In genomic region chr8:122550995-122551264, GRCm38 (mm10) we compare ENCODE assay signal across 7 mouse cellular contexts. TPM values are rescaled to one million over a fixed set of nuclear protein-coding genes. Genes with fewer than 3 reads are reported as not detected.
DNase-seq lines count a peak whose midpoint lies in the region; ATAC-seq and TF ChIP-seq lines count a peak whose summit lies in the region.

No protein-coding gene starts in this region.

- ATAC-seq in lung, postnatal 0 days = peak; percentile 25; the same call in 1 of the 2 replicates
- no peak for ATAC-seq in forebrain, embryonic 12.5 days (ENCODE audit: low FRiP score)
- ATAC-seq in limb, embryonic 13.5 days (ENCODE audit: low FRiP score, low read depth) = peak; percentile 52

- peak overlapping the region; percentile 83 for H3K4me3 ChIP-seq in lung, postnatal 0 days (ENCODE audit: low read depth, low read length)
- H3K4me3 ChIP-seq in forebrain, embryonic 12.5 days (replicated peaks) = peak overlapping the region; percentile 46
- H3K4me3 ChIP-seq in limb, embryonic 13.5 days = peak overlapping the region; percentile 78
- peak overlapping the region; percentile 93 for H3K4me3 ChIP-seq in small intestine, adult 2 months (ENCODE audit: low read depth, low read length)

- TF ChIP-seq CTCF in lung, postnatal 0 days (IDR thresholded peaks at IDR 0.05) = no peak
- no peak for TF ChIP-seq CTCF in small intestine, adult 2 months (IDR thresholded peaks at IDR 0.05; ENCODE audit: extremely low read depth, insufficient read length, insufficient replicate concordance, low read depth, low read length)

- no peaks in the 10 kb centered on the region for H3K27me3 ChIP-seq in lung, postnatal 0 days (replicated peaks; ENCODE audit: insufficient read depth, low read length)
- peaks cover 41% of the 10 kb centered on the region for H3K27me3 ChIP-seq in forebrain, embryonic 12.5 days
- no peaks in the 10 kb centered on the region for H3K27me3 ChIP-seq in limb, embryonic 13.5 days
- no peaks in the 10 kb centered on the region for H3K27me3 ChIP-seq in small intestine, adult 2 months (ENCODE audit: control insufficient read depth, insufficient read depth, low read length)

- no peaks in the 10 kb centered on the region for H3K9me3 ChIP-seq in lung, postnatal 0 days (ENCODE audit: low read length)
- no peaks in the 10 kb centered on the region for H3K9me3 ChIP-seq in forebrain, embryonic 12.5 days
- no peaks in the 10 kb centered on the region for H3K9me3 ChIP-seq in limb, embryonic 13.5 days

- peaks cover 25% of the 10 kb centered on the region for H3K4me1 ChIP-seq in lung, postnatal 0 days (ENCODE audit: insufficient read depth, low read depth, low read length)
- peaks cover 14% of the 10 kb centered on the region for H3K4me1 ChIP-seq in forebrain, embryonic 12.5 days
- H3K4me1 ChIP-seq in limb, embryonic 13.5 days = peaks cover 50% of the 10 kb centered on the region
- peaks cover 10% of the 10 kb centered on the region for H3K4me1 ChIP-seq in small intestine, adult 2 months (ENCODE audit: control insufficient read depth, insufficient read depth, insufficient read length, low read length)

- TF ChIP-seq EP300 in lung, postnatal 0 days (IDR thresholded peaks at IDR 0.05) = no peak

- peak overlapping the region; percentile 84 for H3K4me2 ChIP-seq in lung, postnatal 0 days (replicated peaks; ENCODE audit: low read depth, low read length)
- H3K4me2 ChIP-seq in forebrain, embryonic 12.5 days = peak overlapping the region; percentile 65
- H3K4me2 ChIP-seq in limb, embryonic 13.5 days (replicated peaks) = peak overlapping the region; percentile 84

- 0% methylated on average over 3 of the region's 43 CpGs for WGBS in lung, postnatal 0 days
- WGBS in forebrain, embryonic 12.5 days = under 1% methylated on average over 30 of the region's 43 CpGs
- 0% methylated on average over 43 of the region's 43 CpGs for WGBS in limb, embryonic 13.5 days
- WGBS in small intestine, adult 2 months = under 1% methylated on average over 43 of the region's 43 CpGs

- H3K27ac ChIP-seq in lung, postnatal 0 days (ENCODE audit: low read length) = peak overlapping the region; percentile 93
- H3K27ac ChIP-seq in forebrain, embryonic 12.5 days = 0 out of 2 replicates have a peak overlapping the region, but pooled peaks have one; percentile 13
- H3K27ac ChIP-seq in limb, embryonic 13.5 days = peak overlapping the region; percentile 81; the same call in 1 of the 2 replicates
- peak overlapping the region; percentile 38; the same call in 1 of the 2 replicates for H3K27ac ChIP-seq in small intestine, adult 2 months (ENCODE audit: insufficient read depth, low read depth, low read length)

- H3K36me3 ChIP-seq in lung, postnatal 0 days (ENCODE audit: insufficient read depth, low read length) = no peaks in the 10 kb centered on the region
- H3K36me3 ChIP-seq in forebrain, embryonic 12.5 days (replicated peaks) = no peaks in the 10 kb centered on the region
- no peaks in the 10 kb centered on the region for H3K36me3 ChIP-seq in limb, embryonic 13.5 days
- H3K36me3 ChIP-seq in small intestine, adult 2 months (ENCODE audit: control insufficient read depth, insufficient read depth, low read length) = no peaks in the 10 kb centered on the region

- H3K9ac ChIP-seq in lung, postnatal 0 days (replicated peaks; ENCODE audit: low read depth) = peak overlapping the region; percentile 84
- H3K9ac ChIP-seq in forebrain, embryonic 12.5 days = peak overlapping the region; percentile 48
- peak overlapping the region; percentile 91 for H3K9ac ChIP-seq in limb, embryonic 13.5 days

- no peak for TF ChIP-seq POLR2A in small intestine, adult 2 months (IDR thresholded peaks at IDR 0.05; ENCODE audit: low read depth, low read length)

- no peak for DNase-seq in lung, postnatal 0 days (ENCODE audit: low spot score)
- DNase-seq in lung, postnatal 14 days = no peak
- no peak for DNase-seq in adipocyte (ENCODE audit: low spot score)
- no peak for DNase-seq in B cell, adult 2 months

RNA-seq across cellular contexts. Expression of gene Piezo1, which starts 0.2 kb away (rescaled TPM):
- 27.3 and 31.3 TPM in 2 replicates for polyA plus RNA-seq in lung, postnatal 0 days (2015; fragmentation: Nextera tagmentation; extraction: Ambion mirVana)
- polyA plus RNA-seq in forebrain, embryonic 12.5 days (2016; fragmentation: Nextera tagmentation; extraction: Ambion mirVana) = 4.7 and 4.9 TPM in 2 replicates
- 14.0 and 14.7 TPM in 2 replicates for polyA plus RNA-seq in limb, embryonic 13.5 days (2015; fragmentation: Nextera tagmentation; extraction: Ambion mirVana)
- 29.5 and 36.4 TPM in 2 replicates for polyA plus RNA-seq in small intestine, adult 2 months (2012; rRNA removed)

RNA-seq across cellular contexts. Expression of gene Cdt1, which starts 16.9 kb away (rescaled TPM):
- polyA plus RNA-seq in lung, postnatal 0 days (2015; fragmentation: Nextera tagmentation; extraction: Ambion mirVana) = 7.4 and 7.7 TPM in 2 replicates
- polyA plus RNA-seq in forebrain, embryonic 12.5 days (2016; fragmentation: Nextera tagmentation; extraction: Ambion mirVana) = 43.7 and 46.0 TPM in 2 replicates
- polyA plus RNA-seq in limb, embryonic 13.5 days (2015; fragmentation: Nextera tagmentation; extraction: Ambion mirVana) = 39.3 and 40.2 TPM in 2 replicates
- polyA plus RNA-seq in small intestine, adult 2 months (2012; rRNA removed) = 26.8 and 64.8 TPM in 2 replicates

RNA-seq across cellular contexts. Expression of gene Aprt, which starts 25.8 kb away (rescaled TPM):
- 203 and 206 TPM in 2 replicates for polyA plus RNA-seq in lung, postnatal 0 days (2015; fragmentation: Nextera tagmentation; extraction: Ambion mirVana)
- polyA plus RNA-seq in forebrain, embryonic 12.5 days (2016; fragmentation: Nextera tagmentation; extraction: Ambion mirVana) = 170 and 188 TPM in 2 replicates
- 335 and 351 TPM in 2 replicates for polyA plus RNA-seq in limb, embryonic 13.5 days (2015; fragmentation: Nextera tagmentation; extraction: Ambion mirVana)
- 327 and 537 TPM in 2 replicates for polyA plus RNA-seq in small intestine, adult 2 months (2012; rRNA removed)

Comparison
In these comparisons a context has a peak if more than half of its experiments do, and no peak if none do; other contexts are left out.
1. H3K27ac ChIP-seq: peak in every context shown above with its lines; median percentile 93 in lung, postnatal 0 days; 81 in limb, embryonic 13.5 days; 38 in small intestine, adult 2 months; 13 in forebrain, embryonic 12.5 days.